Mouse (Mus musculus) megakaryocyte, embryonic 14.5 days (primary cell): ENCODE results near the gene Hoxc8. TPM values are rescaled to one million over a fixed set of nuclear protein-coding genes. Genes with fewer than 3 reads are reported as not detected.

Experiments used
- H3K27me3 ChIP-seq: replicated peaks from 2 replicates; pipeline ENCODE3; 2012; ENCODE audit warnings: inconsistent platforms
- H3K36me3 ChIP-seq: replicated peaks from 2 replicates; pipeline ENCODE3; 2012; ENCODE audit warnings: low read length, inconsistent platforms, mixed read lengths
- H3K4me1 ChIP-seq: 2 replicates; pipeline ENCODE4 v1.6.1; 2012; ENCODE audit warnings: inconsistent platforms
- H3K4me3 ChIP-seq: replicated peaks from 2 replicates; pipeline ENCODE3; 2012; ENCODE audit warnings: moderate library complexity, mild to moderate bottlenecking, inconsistent platforms
- H3K9me3 ChIP-seq: 2 replicates; pipeline ENCODE4 v1.6.1; 2012; ENCODE audit warnings: inconsistent platforms
- FLI1 ChIP-seq: IDR thresholded peaks from 2 replicates; pipeline ENCODE4 v1.6.1; 2012; ENCODE audit warnings: low read length, inconsistent platforms, mixed read lengths
- GATA1 ChIP-seq: IDR thresholded peaks from 3 replicates; pipeline ENCODE4 v1.6.1; 2012; ENCODE audit warnings: mixed read lengths, low read length, inconsistent platforms, borderline replicate concordance
- polyA plus RNA-seq: library from polyadenylated mRNA; stranded (reverse); fragments of >175 nt; gene quantifications from 2 replicates; pipeline ENCODE4 v1.2.3, GENCODE M21; 2012; ENCODE audit warnings: low replicate concordance; ENCODE audit not compliant: insufficient read depth

The Hoxc8 gene
- polyA plus RNA-seq, 1 experiment, result 0.04 TPM

DNA sequence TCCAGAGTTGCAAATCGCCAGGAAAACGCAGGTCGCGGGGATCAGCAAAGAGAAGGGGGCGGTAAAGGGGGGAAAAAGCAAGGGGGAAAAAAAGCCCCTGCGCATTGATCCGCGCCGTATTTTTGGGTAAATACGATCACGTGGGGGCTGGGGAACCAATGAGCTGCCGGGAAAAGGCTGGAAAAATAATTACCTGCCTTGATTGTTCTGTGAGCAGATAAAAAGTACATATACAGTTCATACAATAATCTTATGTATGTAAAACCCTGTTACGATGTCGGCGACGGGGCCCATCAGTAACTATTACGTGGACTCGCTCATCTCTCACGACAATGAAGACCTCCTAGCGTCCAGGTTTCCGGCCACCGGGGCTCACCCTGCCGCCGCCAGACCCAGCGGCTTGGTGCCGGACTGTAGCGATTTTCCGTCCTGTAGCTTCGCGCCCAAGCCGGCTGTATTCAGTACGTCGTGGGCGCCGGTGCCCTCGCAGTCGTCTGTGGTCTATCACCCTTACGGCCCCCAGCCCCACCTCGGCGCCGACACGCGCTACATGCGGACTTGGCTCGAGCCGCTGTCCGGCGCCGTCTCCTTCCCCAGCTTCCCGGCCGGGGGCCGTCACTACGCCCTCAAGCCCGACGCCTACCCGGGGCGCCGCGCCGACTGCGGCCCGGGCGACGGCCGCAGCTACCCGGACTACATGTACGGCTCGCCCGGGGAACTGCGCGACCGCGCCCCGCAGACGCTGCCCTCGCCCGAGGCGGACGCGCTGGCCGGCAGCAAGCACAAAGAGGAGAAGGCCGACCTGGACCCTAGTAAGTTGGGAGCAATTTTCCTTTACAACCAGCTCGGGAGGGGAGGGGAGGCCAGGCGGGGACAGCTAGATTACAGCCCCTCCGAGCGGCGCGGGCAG, 8.8 kb upstream of the Hoxc8 start:
- H3K36me3 ChIP-seq, result no peaks in the 10 kb centered on the region
- TF ChIP-seq GATA1 (no peak), FLI1 (no peak)
- H3K4me1 ChIP-seq, result peaks cover 27% of the 10 kb centered on the region
- peaks cover 98% of the 10 kb centered on the region for H3K27me3 ChIP-seq
- no peaks in the 10 kb centered on the region for H3K9me3 ChIP-seq
- H3K4me3 ChIP-seq, result peak overlapping the region; percentile 74

DNA sequence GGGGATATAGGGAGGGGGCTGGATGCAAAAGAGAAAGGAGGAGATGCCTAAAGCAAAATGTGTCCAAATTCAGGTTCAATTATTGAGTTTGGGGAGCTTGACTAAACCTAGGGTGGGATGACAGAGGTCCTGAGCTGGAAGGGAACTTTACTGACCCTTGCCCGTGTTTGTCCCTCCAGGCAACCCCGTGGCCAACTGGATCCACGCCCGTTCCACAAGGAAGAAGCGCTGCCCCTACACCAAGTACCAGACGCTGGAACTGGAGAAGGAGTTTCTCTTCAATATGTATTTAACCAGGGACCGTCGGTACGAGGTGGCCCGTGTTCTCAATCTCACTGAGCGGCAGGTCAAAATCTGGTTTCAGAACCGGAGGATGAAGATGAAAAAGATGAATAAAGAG, 6.7 kb upstream of the Hoxc8 start:
- H3K4me3 ChIP-seq, result no peak overlapping the region
- peaks cover 19% of the 10 kb centered on the region for H3K4me1 ChIP-seq
- peaks cover 97% of the 10 kb centered on the region for H3K27me3 ChIP-seq
- no peaks in the 10 kb centered on the region for H3K9me3 ChIP-seq
- TF ChIP-seq GATA1, result no peak
- no peak for TF ChIP-seq FLI1
- H3K36me3 ChIP-seq, result no peaks in the 10 kb centered on the region

DNA sequence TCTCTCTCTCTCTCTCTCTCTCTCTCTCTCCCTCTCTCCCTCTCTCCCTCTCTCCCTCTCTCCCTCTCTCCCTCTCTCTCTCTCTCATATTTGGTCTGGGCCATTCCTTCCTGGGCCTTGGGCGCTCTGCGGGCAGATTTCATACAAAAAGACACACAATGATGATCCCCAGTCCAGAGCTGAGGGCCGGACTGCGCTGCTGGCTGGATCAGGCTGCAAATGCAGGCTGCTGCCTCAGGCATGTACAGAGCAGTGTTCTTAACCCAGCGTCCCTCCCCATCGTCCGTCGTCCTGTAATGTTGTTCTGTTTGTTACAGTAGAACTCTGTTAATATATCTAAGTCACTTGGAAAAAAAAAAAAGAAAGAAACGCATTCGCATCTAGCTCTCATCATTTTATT, 5.9 kb upstream of the Hoxc8 start:
- no peak for TF ChIP-seq GATA1
- TF ChIP-seq FLI1, result no peak
- no peaks in the 10 kb centered on the region for H3K36me3 ChIP-seq
- peaks cover 16% of the 10 kb centered on the region for H3K4me1 ChIP-seq
- H3K27me3 ChIP-seq, result peaks cover 97% of the 10 kb centered on the region
- H3K4me3 ChIP-seq, result no peak overlapping the region
- no peaks in the 10 kb centered on the region for H3K9me3 ChIP-seq

DNA sequence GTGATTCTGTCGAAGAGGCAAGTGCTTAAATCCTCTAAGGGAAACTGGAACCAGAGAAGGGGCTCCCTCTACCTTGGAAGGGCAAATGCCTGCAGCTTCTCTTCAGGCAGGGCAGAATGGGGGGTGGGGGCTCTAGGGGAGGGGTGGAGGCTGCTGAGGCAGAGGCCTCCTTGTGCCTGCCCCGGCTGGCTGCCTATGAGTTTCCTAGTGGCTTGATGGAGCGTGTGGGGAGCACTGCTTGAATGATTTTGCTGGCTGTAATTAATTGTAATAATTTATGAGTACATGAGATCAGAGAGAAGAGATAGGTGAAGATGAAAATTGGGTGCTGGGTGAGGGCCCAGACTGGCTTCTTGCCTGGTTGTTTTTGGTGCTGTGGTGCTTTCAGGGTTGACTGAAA, 5.5 kb upstream of the Hoxc8 start:
- Histone ChIP-seq H3K27me3 (peaks cover 97% of the 10 kb centered on the region), H3K4me1 (peaks cover 16% of the 10 kb centered on the region)

DNA sequence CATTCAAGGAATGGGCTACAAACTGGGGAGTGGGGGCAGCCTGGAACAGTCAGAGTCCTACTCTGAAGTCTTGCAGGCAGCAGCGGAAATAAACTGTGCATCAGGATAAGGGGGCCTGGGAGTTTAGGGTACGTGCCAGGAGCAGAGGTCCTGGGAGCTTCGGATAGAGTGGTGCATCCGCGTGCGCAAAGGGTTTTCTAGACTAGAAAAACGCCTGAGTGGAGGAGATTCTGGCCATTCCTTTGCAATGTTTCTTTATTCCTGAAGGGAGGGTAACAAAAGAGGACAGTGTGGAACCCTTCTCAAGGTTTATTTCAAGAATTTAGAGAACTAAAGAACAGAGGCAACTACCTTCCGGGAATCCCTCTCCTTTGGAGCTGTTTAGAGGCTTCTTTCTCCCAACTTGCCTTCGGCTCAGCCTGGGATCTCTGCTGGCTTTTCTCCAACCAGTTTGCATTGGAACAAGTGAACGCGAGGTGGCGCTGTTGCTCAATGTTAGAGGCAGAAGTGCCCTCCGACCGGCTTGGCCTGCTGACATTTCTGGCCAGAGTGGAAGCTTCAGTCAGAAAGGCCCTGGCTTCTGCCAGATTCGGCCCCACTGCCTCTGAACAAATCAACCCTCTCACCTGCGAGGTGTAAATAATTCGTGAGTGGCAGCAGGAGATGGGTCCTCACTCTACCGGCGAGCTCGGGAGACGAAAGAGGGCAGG, 3.1 kb upstream of the Hoxc8 start:
- peaks cover 16% of the 10 kb centered on the region for H3K4me1 ChIP-seq
- no peak for TF ChIP-seq GATA1
- no peak for TF ChIP-seq FLI1

More for the DNA sequence above, 5.5 kb upstream of the Hoxc8 start:
- Histone ChIP-seq H3K9me3 (no peaks in the 10 kb centered on the region), H3K4me3 (no peak overlapping the region), H3K36me3 (no peaks in the 10 kb centered on the region)
- TF ChIP-seq FLI1 (no peak), GATA1 (no peak)

DNA sequence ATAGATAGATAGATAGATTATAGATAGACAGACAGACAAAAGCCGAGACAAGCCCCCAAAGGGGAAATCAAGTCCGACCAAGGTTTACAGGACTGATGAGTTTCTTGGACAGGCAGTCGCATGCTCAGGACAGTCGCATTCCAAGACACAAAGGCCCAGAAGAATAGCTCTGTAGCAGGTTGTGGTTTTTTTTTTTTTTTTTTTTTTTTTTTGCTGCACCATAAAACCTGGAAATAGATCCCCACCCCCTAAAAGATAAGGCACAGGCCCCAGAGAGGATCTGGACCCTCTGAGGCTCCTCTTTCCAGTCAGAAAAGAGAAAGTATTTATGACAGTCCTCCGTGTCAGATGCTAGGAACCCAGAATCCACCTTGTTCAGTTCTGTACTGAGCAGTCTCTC, 2.3 kb upstream of the Hoxc8 start:
- H3K9me3 ChIP-seq, result no peaks in the 10 kb centered on the region
- H3K36me3 ChIP-seq, result no peaks in the 10 kb centered on the region
- peaks cover 17% of the 10 kb centered on the region for H3K4me1 ChIP-seq
- no peak for TF ChIP-seq GATA1
- TF ChIP-seq FLI1, result no peak
- peaks cover 97% of the 10 kb centered on the region for H3K27me3 ChIP-seq
- no peak overlapping the region for H3K4me3 ChIP-seq

More for the DNA sequence above, 3.1 kb upstream of the Hoxc8 start:
- H3K9me3 ChIP-seq, result no peaks in the 10 kb centered on the region
- H3K4me3 ChIP-seq, result peak overlapping the region; percentile 42
- H3K27me3 ChIP-seq, result peaks cover 96% of the 10 kb centered on the region
- no peaks in the 10 kb centered on the region for H3K36me3 ChIP-seq

DNA sequence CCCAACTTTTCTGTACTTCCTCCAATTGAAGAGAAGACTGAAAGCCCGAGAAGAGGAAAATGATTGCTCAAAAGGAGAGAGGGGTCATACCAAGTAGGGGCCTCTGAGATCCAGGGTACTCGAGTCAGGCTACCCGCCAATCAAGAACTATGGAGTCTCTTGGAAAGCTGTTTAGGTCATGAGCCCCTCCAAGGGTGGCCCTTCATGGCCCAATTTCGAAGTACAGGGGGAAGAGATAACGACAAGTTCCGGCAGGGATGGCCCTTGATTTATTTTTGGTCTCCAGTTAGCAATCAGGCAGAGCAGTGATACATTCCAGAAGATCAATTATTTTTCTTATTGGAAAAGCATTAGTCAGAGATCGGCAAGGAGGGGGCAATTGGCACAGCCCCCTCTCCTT, 1.4 kb downstream of the Hoxc8 start:
- Histone ChIP-seq H3K36me3 (no peaks in the 10 kb centered on the region), H3K4me3 (no peak overlapping the region), H3K4me1 (peaks cover 17% of the 10 kb centered on the region), H3K9me3 (no peaks in the 10 kb centered on the region), H3K27me3 (peaks cover 97% of the 10 kb centered on the region)
- no peak for TF ChIP-seq GATA1
- TF ChIP-seq FLI1, result no peak

DNA sequence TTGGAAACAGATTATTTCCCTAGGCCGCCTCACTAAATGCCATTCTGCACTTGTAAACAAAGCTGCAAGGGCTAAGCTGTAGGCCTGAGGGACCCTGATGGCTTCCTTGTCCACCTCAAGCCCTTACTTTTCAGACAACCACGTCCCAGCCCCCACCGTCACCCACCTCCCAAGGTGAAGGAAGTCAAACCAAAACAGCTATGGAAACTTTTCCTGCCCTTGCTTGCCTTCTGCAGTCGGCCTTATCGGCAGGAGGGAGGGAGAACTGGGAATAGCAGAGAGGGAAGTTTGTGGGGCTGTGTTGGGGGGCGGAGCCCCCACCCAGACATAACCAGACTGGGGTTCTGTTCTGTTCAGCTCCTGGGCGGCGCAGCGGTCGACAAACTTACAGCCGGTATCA, 1.8 kb downstream of the Hoxc8 start:
- Histone ChIP-seq H3K4me1 (peaks cover 15% of the 10 kb centered on the region), H3K4me3 (no peak overlapping the region), H3K36me3 (no peaks in the 10 kb centered on the region), H3K27me3 (peaks cover 97% of the 10 kb centered on the region), H3K9me3 (no peaks in the 10 kb centered on the region)
- no peak for TF ChIP-seq FLI1
- TF ChIP-seq GATA1, result no peak

DNA sequence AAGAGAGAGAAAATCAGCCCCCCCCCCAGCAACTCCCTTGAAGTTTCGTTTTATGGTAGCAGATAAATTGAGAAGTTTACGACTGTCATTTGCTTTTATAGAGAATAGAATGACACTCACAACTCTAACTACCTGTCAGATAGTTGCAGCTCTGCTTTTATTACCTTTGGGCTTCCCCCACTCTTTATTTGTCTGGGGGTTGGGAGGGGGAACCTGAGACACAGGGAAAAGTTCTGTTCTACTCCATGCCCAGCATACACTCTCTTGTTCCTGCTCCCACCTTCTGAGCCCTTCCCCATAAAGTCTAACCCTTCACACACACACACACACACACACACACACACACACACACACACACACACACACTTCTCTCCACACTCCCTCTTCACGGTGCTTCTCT, 2.5 kb downstream of the Hoxc8 start:
- TF ChIP-seq GATA1, result no peak
- no peak for TF ChIP-seq FLI1
- Histone ChIP-seq H3K4me3 (no peak overlapping the region), H3K27me3 (peaks cover 97% of the 10 kb centered on the region), H3K9me3 (no peaks in the 10 kb centered on the region), H3K36me3 (no peaks in the 10 kb centered on the region), H3K4me1 (peaks cover 10% of the 10 kb centered on the region)

DNA sequence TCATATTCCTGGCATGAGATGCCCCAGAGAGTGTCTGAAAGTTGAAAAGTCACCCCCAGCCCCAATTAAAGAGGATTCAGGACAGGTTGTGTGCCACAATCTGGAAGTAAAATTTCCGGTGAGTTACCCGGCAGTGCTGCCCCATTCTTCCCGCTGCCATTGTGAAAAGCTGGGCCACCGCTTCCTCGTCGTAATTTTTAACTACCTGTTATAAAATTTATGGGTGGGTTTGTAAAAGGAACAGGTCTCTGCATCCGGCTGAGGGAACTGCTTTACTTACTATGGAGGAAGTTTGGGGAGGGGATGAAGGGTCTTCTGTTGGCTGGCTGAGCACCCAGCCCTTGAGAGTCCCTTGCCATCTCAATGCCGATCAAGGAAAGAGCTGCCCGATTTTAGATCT, 6.1 kb downstream of the Hoxc8 start:
- Histone ChIP-seq H3K36me3 (no peaks in the 10 kb centered on the region), H3K9me3 (no peaks in the 10 kb centered on the region), H3K4me3 (no peak overlapping the region), H3K4me1 (peaks cover 28% of the 10 kb centered on the region), H3K27me3 (peaks cover 98% of the 10 kb centered on the region)
- TF ChIP-seq FLI1 (no peak), GATA1 (no peak)
